Mouse (Mus musculus): ENCODE measurements around the gene Vmn1r44. TPM values are rescaled to one million over a fixed set of nuclear protein-coding genes. Genes with fewer than 3 reads are reported as not detected.

The Vmn1r44 gene
- polyA plus RNA-seq (2015; fragmentation: Nextera tagmentation; extraction: Ambion mirVana) = not detected in 2 replicates

GRCm38 (mm10) chr6:89883360-89883759 lies at the start of gene Vmn1r44:
Gene Vmn1r44 (plus strand): TSS chr6:89883660.

GRCm38 (mm10) chr6:89876313-89876712 lies 7.1 kb upstream of the Vmn1r44 start, which contains the start of the genes Vmn1r42 and Vmn1r43:
Gene Vmn1r42 (minus strand): TSS chr6:89876413.
Gene Vmn1r43 (minus strand): TSS chr6:89876413.

GRCm38 (mm10) chr6:89940498-89940897 lies 57.0 kb downstream of the Vmn1r44 start, which contains the start of gene Vmn1r45:
Gene Vmn1r45 (minus strand): TSS chr6:89940598.

Other genes with a start within 250 kb of the Vmn1r44 start
- 7.2 and 8.5 TPM in 2 replicates for gene Txnrd3, start 239.7 kb upstream of the Vmn1r44 start, polyA plus RNA-seq (2015; fragmentation: Nextera tagmentation; extraction: Ambion mirVana)
- gene Vmn1r40, start 176.1 kb upstream of the Vmn1r44 start, polyA plus RNA-seq (2015; fragmentation: Nextera tagmentation; extraction: Ambion mirVana) = not detected in 2 replicates
- gene Vmn1r41, start 142.9 kb upstream of the Vmn1r44 start, polyA plus RNA-seq (2015; fragmentation: Nextera tagmentation; extraction: Ambion mirVana) = not detected in 2 replicates
- not detected in 2 replicates for gene Vmn1r42, start 7.2 kb upstream of the Vmn1r44 start, polyA plus RNA-seq (2015; fragmentation: Nextera tagmentation; extraction: Ambion mirVana)
- gene Vmn1r43, start 7.2 kb upstream of the Vmn1r44 start, polyA plus RNA-seq (2015; fragmentation: Nextera tagmentation; extraction: Ambion mirVana) = not detected in 2 replicates
- not detected in 2 replicates for gene Vmn1r45, start 56.9 kb downstream of the Vmn1r44 start, polyA plus RNA-seq (2015; fragmentation: Nextera tagmentation; extraction: Ambion mirVana)
- not detected in 2 replicates for gene Vmn1r46, start 85.7 kb downstream of the Vmn1r44 start, polyA plus RNA-seq (2015; fragmentation: Nextera tagmentation; extraction: Ambion mirVana)
- gene Vmn1r47, start 132.5 kb downstream of the Vmn1r44 start, polyA plus RNA-seq (2015; fragmentation: Nextera tagmentation; extraction: Ambion mirVana) = not detected in 2 replicates
- gene Vmn1r48, start 153.2 kb downstream of the Vmn1r44 start, polyA plus RNA-seq (2015; fragmentation: Nextera tagmentation; extraction: Ambion mirVana) = not detected in 2 replicates
- gene Vmn1r49, start 194.8 kb downstream of the Vmn1r44 start, polyA plus RNA-seq (2015; fragmentation: Nextera tagmentation; extraction: Ambion mirVana) = not detected in 2 replicates
- not detected in 2 replicates for gene Vmn1r50, start 217.8 kb downstream of the Vmn1r44 start, polyA plus RNA-seq (2015; fragmentation: Nextera tagmentation; extraction: Ambion mirVana)
- gene Vmn1r51, start 238.9 kb downstream of the Vmn1r44 start, polyA plus RNA-seq (2015; fragmentation: Nextera tagmentation; extraction: Ambion mirVana) = not detected in 2 replicates

Data from skeletal muscle tissue, postnatal 0 days (tissue).